Mouse (Mus musculus) splenic B cell, adult 2 months (primary cell): ENCODE results near the gene Msrb3.
"Not testable (repeated sequence)": the region's sequence is repeated elsewhere in the genome, so short reads cannot be mapped to it uniquely, and the experiment has no call there.

Experiments used
- DNase-seq: peaks from one replicate; pipeline ENCODE4 v3.0.0-alpha.2; 2011; ENCODE audit warnings: low read depth, low spot score
- H3K27me3 ChIP-seq: 2 replicates; pipeline ENCODE4 v1.6.1; 2012; ENCODE audit warnings: mild to moderate bottlenecking, low read length, moderate library complexity, mixed read lengths; ENCODE audit not compliant: control insufficient read depth, poor library complexity, insufficient read depth, severe bottlenecking
- H3K36me3 ChIP-seq: 2 replicates; pipeline ENCODE4 v1.6.1; 2012; ENCODE audit warnings: mild to moderate bottlenecking, low read length, moderate library complexity, mixed read lengths; ENCODE audit not compliant: control insufficient read depth, poor library complexity, insufficient read depth, severe bottlenecking

The Msrb3 gene

DNA sequence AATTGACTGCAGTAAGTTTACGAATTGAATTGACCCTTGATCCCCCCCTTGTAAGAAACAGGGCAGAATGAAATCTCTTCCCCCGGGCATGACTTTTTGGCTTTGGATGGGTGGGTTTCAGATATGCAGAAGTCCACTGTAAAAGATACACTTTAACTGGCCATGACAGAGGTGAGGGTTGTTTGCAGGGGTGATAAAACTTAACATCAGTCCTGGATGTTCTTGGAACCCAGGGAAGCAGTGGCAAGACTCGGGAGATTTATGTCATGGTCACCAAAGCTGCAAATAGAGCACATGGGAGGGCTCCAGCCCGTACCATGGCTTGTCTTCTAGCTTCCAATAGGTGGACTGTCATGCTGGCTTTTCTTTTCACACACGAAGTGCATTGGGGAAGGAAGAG lies 114.4 kb downstream of the Msrb3 start:
- Histone ChIP-seq H3K27me3 (no peaks in the 10 kb centered on the region), H3K36me3 (no peaks in the 10 kb centered on the region)
- no peak for DNase-seq

DNA sequence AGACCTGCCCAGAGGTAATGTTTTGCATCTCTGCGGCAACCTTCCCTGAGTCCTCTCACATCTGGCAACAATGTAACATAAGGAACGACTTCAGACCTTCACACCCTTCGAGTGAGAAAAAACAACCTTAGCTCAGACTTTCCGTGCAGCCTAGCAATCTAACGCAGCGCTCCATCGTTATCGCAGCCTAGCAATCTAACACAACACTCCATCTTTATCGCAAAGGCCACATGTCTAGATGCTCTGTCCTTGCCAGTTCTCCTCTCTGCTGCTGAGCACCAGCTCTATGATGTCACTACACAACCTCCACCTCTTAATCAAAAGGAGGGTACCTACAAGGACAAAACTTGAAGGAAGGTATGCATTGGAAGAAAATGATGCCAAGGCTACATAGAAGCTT lies 115.5 kb downstream of the Msrb3 start:
- Histone ChIP-seq H3K27me3 (no peaks in the 10 kb centered on the region), H3K36me3 (no peaks in the 10 kb centered on the region)
- no peak for DNase-seq

DNA sequence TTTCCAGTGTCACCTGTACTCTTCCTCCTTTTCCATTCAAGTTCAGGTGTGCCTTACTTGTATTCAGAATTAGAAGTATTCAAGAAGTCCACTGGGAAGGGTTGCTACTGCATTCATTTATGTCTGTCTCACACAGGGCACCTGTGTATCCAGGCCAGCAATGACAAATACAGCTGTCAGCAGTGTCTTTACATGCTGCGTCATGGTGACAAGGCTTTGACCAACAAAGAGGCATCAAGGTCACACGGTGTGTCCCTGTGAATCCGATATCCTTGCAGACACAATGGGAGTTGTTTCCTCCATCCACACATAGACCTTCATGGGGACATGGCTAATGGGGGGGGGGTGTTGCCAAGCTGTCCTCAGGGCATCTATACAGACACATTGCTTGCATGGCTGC lies 121.4 kb downstream of the Msrb3 start:
- no peak for DNase-seq
- Histone ChIP-seq H3K27me3 (no peaks in the 10 kb centered on the region), H3K36me3 (no peaks in the 10 kb centered on the region)

DNA sequence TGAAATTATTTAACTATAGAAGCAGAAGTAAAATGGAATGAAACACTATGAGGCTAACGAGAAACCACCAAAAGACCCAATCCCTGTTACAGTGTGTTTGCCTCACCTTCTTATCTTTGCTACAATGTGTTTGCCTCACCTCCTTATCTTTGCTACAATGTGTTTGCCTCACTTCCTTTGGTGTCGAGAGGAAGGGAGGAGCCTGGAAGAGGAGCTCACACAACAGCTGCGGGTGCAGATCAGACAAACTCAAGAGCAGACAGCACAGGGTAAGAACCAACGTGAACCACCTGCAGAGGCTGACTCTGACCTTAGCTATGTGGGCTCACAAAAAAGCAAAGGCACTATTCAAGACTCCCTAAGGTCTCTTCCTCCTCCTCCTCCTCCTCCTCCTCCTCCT lies 123.5 kb downstream of the Msrb3 start:
- Histone ChIP-seq H3K36me3 (no peaks in the 10 kb centered on the region), H3K27me3 (no peaks in the 10 kb centered on the region)
- no peak for DNase-seq

DNA sequence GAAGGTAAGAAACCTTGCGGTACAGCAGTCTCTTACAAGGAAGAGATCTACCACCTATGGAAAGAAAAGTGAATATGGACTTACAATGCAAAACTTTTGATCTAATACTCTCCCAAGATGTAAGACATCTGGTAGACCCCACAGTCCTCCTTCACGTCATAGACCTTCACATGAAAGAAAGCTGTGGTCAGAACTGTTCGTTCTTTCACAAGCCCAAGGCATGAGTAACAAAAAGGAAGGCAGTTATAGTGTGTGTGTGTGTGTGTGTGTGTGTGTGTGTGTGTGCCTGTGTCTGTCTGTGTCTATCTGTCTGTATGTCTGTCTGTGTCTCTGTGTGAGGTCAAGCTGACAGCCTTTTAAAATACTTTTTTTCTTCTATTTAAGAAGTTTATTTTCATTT lies 131.5 kb downstream of the Msrb3 start:
- H3K36me3 ChIP-seq: no peaks in the 10 kb centered on the region
- DNase-seq: no peak

DNA sequence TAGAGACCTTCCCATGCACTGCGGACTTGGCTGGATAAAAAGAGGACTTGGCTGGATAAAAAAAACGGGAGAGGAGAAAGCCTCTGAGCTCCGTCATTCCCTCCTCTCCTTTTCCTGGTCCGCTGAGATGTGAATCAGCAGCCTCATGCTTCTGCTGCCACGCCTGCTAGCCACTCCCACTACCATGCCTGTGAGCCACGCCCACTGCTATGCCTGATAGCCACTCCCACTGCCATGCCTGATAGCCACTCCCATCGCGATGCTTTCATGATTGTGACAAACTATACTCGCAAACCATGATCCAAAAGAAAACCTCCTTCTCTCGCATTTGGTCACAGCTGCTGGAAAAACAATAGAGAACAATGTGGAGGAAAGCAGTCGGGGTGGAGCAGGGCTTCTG lies 133.5 kb downstream of the Msrb3 start:
- DNase-seq: no peak
- Histone ChIP-seq H3K36me3 (no peaks in the 10 kb centered on the region), H3K27me3 (no peaks in the 10 kb centered on the region)

More for the DNA sequence above, 131.5 kb downstream of the Msrb3 start:
- no peaks in the 10 kb centered on the region for H3K27me3 ChIP-seq

DNA sequence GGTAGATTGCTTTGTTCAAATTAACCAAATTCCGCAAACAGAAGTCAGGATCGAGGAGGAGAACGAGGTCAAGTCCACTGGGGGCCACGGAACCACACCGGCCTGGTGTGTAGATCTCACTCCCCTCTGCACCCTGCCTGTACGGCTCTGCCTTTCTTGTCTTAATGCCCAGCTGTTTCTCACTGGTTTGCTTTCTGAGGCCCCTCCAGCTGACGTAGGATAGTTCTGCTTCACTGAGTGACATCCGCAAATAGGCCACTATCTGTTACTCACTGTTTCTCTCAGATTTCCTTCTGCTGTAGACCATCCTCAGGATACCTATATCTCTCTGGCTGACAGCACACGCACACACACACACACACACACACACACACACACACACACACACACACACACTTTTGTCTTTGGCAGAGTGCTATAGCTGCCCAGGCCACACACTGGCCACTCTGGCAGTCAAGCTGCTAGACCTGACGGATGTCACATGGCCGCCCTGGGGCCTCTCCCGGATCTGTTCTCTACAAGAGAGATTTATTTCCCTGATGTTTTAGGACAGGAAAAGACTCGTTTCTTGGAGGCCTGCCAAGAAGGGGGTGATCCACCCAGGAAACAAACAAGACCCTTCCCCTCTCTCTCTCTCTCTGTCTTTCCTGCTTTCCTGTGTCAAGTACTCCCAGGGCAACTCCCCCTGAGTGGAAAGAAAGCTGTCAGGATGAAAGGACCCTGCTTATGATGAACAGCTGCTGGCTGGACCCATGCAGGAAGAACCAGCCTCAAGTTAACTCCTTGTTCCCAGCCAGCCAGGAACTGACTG lies 135.0 kb downstream of the Msrb3 start:
- H3K27me3 ChIP-seq: no peaks in the 10 kb centered on the region
- no peak for DNase-seq

DNA sequence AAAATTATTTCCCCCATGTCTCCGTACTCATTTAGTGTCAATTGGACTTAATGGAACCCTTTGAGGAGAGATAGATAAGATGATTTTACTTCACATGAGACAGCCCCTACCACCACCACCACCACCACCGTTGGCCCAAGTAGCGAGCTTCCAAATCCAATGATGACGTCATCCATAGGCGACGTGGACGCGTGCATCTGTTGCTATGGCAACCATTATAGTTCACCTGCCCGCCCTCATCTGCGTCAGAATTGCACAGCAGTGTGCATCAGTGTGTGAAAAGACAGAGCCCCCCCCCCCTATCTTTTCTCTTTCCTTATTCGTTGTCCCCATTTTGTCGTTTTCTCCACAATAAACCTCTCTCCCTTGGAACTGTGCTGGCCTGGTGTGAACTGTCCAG lies 135.9 kb downstream of the Msrb3 start:
- H3K27me3 ChIP-seq: no peaks in the 10 kb centered on the region
- H3K36me3 ChIP-seq: no peaks in the 10 kb centered on the region
- no peak for DNase-seq

More for the DNA sequence above, 135.0 kb downstream of the Msrb3 start:
- no peaks in the 10 kb centered on the region for H3K36me3 ChIP-seq

DNA sequence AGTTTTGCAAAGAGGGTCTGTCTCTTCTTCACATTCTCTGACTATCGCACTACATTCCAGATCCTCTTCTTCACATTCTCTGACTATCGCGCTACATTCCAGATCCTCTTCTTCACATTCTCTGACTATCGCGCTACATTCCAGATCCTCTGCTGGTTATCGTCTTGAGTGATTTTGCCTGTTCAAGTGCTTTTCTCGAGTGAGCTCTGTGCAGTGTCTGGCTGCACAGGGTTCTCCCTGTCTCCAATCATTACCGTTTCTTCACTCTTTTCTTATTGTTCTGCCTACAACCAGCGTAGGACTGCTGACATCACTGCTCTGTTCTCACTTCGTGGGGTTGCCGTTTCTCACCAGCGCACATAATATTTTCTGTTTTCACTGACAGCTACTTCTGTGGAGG lies 138.2 kb downstream of the Msrb3 start:
- H3K27me3 ChIP-seq: no peaks in the 10 kb centered on the region
- no peak for DNase-seq

DNA sequence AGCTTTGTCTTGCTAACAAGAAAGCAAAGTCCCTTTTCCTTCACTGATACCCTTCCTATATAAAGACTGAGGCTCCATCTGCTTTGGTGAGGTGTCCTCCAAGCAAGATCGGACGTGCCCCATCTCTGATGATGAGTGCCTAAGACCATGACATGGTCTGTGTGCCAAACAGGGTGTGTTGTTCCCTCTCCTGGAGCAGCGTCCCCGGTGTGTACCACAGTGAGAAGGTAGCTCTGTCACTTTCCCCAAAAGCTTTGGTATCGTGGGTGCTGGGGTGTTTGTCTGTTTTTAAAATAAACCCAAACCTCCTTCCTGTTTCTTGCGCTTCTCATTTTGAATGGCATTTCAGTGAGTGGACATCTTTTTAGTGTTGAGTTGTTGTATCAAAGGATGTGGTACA lies 139.0 kb downstream of the Msrb3 start:
- DNase-seq: no peak
- Histone ChIP-seq H3K27me3 (no peaks in the 10 kb centered on the region), H3K36me3 (no peaks in the 10 kb centered on the region)

More for the DNA sequence above, 138.2 kb downstream of the Msrb3 start:
- H3K36me3 ChIP-seq: no peaks in the 10 kb centered on the region

DNA sequence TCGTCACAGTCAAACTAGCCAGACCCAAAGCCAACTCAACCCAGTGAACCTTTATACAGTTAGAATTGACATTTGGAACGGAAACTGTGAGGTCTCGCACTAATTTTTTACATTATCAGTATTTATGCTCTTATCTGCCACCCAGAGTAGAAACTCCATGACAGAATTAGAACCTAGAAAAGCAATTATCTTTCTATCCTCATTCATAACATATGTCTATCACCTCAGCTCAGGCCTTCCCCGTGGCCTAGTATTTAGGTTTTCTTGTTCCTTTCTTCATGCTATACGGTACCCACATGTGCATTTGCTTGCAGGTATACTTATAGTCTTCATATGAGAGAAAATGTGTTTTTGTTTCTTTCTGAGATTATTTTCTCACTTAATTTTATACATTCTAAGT lies 146.4 kb downstream of the Msrb3 start:
- Histone ChIP-seq H3K27me3 (no peaks in the 10 kb centered on the region), H3K36me3 (no peaks in the 10 kb centered on the region)
- no peak for DNase-seq

DNA sequence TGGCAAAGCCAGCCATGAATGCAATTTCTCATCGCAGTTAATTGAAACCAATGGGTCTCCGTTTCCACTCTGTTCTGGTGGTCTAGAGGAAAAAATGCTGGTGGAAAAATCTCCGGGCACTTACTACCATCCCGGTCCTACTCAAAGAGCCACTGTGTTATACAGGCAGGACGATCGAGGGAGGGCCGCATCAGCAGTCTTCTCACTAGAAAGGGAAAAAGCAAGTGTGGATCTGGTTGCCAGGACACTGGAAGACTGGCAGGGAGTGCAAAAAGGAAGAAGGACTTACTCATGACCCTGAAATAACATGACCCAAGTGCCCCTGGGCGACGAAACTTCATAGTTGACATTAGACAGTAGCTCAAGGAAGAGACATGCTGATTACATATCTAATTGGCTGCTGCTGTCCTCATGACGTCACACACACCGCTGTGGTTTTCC lies 147.1 kb downstream of the Msrb3 start:
- H3K36me3 ChIP-seq: no peaks in the 10 kb centered on the region
- DNase-seq: no peak
- H3K27me3 ChIP-seq: no peaks in the 10 kb centered on the region

DNA sequence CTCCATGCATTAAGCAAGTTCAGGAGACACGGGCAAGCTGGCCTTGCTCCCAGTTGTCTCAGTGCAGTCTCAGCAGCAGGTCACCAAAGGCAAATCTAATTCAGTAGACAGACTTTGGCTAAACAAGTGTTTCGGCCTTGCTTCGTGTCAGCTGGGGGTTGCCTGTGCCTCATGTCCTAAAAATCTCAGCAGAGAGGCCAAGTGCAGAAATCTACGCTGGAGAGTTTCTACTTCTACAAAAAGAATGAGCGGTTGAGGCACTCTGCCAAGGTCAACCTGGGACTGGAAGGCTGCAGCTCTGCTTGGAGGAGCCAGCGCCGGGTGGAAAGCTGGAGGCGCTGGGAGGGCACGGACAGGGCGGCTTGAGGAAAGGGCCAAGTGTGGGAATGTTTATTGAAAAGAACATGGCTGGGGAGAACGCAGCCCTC lies 147.6 kb downstream of the Msrb3 start:
- Histone ChIP-seq H3K27me3 (no peaks in the 10 kb centered on the region), H3K36me3 (no peaks in the 10 kb centered on the region)
- no peak for DNase-seq

DNA sequence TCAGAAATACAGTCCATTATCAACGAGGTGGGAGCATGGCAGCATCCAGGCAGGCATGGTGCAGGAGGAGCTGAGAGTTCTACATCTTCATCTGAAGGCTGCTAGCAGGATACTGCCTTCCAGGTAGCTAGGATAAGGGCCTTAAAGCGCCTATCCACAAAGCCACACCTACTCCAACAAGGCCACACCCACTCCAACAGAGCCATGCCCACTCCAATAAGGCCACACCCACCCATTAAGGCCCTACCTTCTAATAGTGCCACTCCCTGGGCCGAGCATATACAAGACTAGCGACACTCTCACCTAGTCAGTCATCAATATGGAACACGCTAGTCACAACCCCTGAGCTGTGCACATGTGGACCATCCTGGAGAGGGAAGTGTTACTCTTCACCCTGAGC lies 149.3 kb downstream of the Msrb3 start:
- DNase-seq, H3K36me3 ChIP-seq: not testable (repeated sequence)

DNA sequence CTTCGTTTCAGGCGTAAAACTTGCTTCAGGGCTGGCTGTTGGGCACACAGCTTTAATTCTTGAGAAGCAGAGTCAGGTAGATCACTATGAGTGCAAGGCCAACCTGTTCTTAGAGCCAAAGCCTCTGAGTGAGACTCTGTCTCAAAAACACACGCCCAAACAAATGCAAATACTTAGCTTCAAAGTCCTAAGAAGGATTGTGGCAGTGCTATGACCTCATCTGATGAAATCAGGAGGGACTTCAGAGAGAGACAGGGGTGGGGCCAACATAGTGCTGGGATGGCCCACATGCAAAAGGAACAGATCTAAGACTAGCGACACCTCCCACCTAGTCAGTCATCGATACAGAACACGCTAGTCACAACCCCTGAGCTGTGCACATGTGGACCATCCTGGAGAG lies 150.7 kb downstream of the Msrb3 start:
- H3K27me3 ChIP-seq: no peaks in the 10 kb centered on the region
- no peaks in the 10 kb centered on the region for H3K36me3 ChIP-seq
- DNase-seq: no peak

More for the DNA sequence above, 149.3 kb downstream of the Msrb3 start:
- not testable (repeated sequence) for H3K27me3 ChIP-seq
